Mouse (Mus musculus): ENCODE data around the gene Magi1.

- no peak for TF ChIP-seq POLR2A (IDR thresholded peaks at IDR 0.05; ENCODE audit: insufficient read length, low read depth)
- no peak for TF ChIP-seq MAX (IDR thresholded peaks at IDR 0.05; ENCODE audit: low read depth)
- TF ChIP-seq POLR2AphosphoS2 (IDR thresholded peaks at IDR 0.05; ENCODE audit: insufficient read length, low read depth) = no peak
Observed at GRCm38 (mm10) chr6:93659534-93659933, 624.2 kb downstream of the Magi1 start.

Data from myocyte (in vitro differentiated cells).